Mouse (Mus musculus) T-helper 1 cell (primary cell): ENCODE results near the gene Kctd14.
"Not testable (repeated sequence)": the region's sequence is repeated elsewhere in the genome, so short reads cannot be mapped to it uniquely, and the experiment has no call there.

Source experiments
- in situ Hi-C: fragments of 300-600 bp; cut with MboI, MseI; formaldehyde crosslinking; loops from one replicate; pipeline ENCODE4 v1.15.1; 2025; ENCODE audit warnings: high pct_unique_total_duplicates

Gene Kctd14

DNA sequence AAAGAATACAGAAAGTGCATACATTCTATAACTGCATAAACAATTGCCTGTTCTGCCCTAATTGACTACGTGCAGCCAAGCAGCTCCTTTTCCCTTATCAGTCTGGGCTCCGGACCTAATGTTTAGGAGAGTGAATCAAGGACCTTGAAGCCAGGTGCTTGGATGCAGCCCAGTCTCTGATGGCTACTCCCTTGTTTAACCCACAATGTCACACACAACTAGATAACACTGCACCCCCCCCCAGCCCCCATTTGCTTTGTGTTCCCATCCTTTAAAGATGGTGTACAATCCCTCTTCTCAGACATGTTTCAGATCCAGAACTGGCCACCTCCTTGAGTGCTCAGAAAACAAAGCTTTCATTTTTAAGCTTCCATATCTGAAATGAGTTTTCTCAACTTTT lies at the start of gene Kctd14:
Gene Kctd14 (plus strand): TSS at position 301 of the 400 bp plus-strand sequence.
- in situ Hi-C loops, result not testable (repeated sequence)

DNA sequence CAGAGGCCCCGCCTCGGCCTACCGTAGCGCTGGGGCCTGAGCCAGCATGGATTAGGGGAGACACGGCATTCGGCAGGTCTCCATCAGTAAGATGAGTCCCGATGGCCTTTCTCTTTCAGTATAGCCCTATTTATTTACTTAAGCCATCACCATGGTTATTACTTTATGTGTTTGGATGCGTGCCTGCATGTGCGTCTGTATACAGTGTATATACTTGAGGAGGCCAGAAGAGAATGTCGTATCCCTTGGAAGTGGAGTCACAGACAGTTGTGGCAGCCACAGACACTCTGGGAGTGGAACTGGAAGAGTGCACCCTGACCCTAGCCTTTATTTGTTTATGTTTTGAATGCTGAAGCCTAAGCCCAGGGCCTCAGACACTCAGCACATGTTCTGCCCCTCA lies 44.0 kb upstream of the Kctd14 start:
- in situ Hi-C loops, result loop anchor here (25.0 kb wide), 1 partner anchor 280 kb away; the partner anchor contains the start of gene Clns1a

DNA sequence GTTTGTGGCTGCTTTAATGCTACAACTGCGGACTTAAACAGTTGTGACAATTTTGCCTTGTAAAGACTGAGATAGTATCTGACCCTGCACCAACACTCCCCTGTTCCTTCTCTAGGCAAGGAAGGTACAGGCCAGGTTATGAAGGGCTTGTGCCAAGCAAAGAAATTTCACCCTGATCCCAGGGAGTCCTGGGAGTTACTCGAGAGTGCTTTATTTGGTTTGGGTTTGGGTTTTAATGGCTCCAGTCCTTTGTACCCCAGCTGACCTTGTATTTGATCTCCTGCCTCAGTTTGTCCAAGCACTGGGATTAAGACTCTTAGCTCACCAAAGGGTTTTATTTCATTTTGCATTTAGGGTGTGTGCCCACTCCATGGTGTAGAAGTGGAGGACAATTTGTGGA lies 40.0 kb upstream of the Kctd14 start:
- in situ Hi-C loops, result loop anchor here (25.0 kb wide), 1 partner anchor 276 kb away; the partner anchor contains the start of gene Clns1a

DNA sequence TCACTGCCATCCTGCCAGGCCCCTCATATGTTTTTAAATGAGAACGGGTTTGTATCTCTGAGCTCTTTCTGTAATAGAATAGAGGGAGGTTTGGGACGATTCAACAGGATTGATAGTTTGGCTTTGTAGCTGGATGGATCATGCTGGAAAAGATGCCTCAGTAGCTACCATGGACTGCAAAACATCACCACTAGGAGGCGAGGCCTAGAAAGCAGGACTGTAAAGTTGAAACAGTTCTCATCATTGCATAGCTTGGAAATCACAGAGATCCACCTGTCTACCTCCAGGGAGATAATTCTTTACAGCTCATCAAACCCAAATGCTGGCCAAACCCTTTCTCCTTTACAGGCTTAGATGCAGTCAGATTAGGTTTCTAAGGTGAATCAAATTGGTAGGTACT lies 39.5 kb upstream of the Kctd14 start:
- in situ Hi-C loops, result loop anchor here (25.0 kb wide), 1 partner anchor 276 kb away; the partner anchor contains the start of gene Clns1a

DNA sequence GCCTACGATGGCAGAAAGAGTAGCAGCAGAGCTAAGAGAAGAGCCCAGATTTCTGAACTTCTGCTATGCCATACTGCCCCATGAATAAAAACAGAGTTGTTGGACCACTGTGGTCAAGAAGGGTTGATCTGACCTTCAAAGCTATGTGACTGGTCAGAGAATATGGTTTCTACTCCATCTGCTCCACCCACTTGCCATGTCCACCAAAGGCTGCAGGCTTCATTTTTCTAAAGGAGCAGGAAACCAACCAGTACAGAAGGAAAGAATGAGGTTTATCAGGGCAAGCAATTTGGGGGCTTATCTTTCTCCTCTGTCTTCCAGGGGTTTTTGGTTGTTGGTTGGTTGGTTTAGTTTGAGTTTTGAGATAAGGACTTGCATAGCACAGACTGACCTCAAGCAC lies 37.1 kb upstream of the Kctd14 start:
- in situ Hi-C loops, result loop anchor here (25.0 kb wide), 1 partner anchor 273 kb away; the partner anchor contains the start of gene Clns1a

DNA sequence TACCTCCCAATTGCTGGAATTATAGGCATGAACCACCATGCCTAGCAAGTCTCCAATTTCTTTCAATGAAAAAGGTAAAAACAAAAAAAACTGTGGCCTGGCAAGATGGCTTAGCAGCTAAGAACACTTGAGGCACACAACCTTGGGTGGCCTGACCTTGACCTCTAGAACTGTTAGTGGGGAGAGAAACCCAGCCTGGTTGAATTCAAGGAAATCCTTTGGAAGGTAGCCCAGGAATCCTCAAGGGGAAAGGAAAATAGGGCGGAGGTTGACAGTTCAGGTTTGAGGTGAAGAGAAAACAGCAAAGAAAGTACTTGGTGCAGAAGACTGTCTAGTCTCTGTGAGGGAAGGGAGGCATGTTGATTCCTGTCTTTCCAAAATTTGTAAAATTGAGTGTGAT lies 36.7 kb upstream of the Kctd14 start:
- in situ Hi-C loops, result loop anchor here (25.0 kb wide), 1 partner anchor 273 kb away; the partner anchor contains the start of gene Clns1a

DNA sequence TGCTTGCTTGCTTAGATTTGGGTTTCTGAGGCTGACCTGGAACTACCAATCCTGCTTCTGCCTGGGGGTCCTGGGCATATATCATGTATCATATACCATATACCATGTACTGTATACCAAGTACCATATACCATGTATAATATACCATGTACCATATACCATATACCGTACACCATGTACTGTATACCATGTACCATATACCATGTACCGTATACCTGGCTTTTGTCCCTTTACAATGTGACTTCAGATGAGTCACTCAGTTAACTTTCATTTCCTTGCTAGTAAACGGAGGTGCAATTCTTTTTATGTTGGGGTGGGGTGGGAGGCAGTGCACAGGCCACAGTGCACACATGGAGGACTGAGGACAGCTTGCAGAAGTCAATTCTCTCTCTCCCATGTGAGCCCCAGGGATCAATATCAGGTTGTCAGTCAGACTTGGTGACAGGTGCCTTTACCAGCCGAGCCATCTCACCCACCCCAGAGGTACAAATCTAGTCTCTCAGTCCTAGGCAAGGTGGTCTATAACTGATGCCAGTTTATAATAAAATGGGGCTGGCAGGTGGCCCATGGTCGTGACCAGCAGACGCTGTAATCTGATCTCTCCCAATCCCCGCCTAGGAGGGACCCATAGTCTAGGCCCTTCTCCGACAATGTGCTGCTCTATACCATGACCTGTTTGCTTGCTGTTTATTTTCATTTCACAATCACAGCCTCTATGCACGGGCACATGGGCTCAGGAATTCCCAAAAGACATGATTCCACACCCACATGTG lies 36.0 kb upstream of the Kctd14 start:
- in situ Hi-C loops, result loop anchor here (25.0 kb wide), 1 partner anchor 272 kb away; the partner anchor contains the start of gene Clns1a

DNA sequence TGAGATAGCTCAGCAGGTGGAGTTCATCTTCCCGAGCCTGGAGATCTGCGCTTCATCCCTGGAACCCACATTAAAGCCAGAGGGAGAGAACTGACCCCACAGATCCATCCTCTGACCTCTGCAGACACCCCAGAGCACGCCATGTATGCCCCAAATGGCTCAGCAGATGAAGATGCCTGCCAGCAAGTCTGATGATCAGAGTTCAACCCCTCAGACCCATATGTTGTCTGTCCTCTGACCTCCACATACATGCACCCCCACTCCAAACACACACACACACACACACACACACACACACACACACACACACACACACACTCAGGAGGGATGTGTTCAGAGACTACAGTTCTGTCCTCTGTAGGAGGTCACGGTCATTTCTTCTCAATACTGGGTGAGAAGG lies 34.6 kb upstream of the Kctd14 start:
- in situ Hi-C loops, result loop anchor here (25.0 kb wide), 1 partner anchor 271 kb away; the partner anchor contains the start of gene Clns1a

DNA sequence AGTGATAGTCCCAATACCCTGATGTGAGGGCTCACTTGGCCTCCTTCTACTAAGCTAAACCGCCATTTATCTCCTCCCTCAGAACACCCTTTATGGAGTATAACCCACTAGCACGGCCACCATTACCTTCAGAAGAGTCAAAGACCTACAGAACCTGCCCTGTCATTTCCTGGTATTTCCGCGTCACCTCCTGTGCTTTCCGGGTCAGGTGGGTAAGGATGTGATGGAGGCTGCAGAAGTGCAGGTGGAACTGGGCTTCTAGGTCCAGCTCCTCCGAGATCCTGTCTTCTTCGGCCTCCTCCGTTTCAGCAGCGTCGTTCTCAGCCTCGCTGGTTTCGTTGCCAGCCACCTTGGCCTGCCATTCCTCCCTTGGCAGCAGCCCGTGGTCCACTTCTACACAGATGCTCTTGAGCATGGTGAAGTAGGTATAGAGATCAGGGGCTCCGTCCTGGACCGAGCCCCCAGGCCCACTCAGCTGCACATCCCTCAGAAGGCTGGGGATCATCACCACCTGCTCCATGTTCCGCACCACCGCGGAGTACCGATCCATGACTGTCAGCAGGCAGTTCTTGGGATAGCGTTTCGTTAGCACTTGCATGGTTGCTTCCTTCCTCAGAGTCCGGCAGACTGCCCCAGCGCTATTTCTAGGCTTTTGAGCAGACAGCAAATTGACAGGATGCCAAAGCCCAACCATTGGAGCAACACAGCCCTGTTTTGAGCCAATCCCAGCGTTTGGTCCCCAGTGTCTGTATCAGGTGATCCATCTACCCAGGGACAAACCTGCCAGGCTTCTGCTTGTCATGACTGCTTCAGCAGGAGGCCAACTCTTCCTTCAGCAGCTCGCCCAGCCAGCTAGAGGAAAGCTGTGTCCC lies 34.0 kb upstream of the Kctd14 start, which contains the start of gene Thrsp:
Gene Thrsp (minus strand): TSS at position 825 of the 872 bp plus-strand sequence.
- in situ Hi-C loops, result loop anchor here (25.0 kb wide), 1 partner anchor 270 kb away; the partner anchor contains the start of gene Clns1a

DNA sequence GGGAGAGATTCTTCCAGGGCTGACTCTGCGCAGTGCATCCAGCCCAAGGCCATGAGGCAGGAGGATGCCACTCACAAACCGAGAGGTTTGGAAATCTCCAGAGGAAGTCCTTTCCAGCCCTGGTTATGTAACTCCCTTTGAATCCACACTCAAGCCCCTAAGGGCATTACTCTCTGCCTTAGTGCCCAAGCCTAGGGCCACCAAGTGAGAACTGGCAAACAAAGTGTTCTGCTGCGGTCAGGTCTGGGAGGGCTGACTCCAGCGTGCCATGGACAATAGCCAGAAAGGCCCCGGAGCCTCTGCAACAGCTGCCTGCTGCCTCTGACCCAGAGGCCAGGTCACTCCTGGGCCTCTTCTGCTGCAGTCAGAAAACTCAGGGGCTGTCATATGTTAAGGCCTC lies 32.4 kb upstream of the Kctd14 start:
- in situ Hi-C loops, result loop anchor here (25.0 kb wide), 1 partner anchor 269 kb away; the partner anchor contains the start of gene Clns1a

DNA sequence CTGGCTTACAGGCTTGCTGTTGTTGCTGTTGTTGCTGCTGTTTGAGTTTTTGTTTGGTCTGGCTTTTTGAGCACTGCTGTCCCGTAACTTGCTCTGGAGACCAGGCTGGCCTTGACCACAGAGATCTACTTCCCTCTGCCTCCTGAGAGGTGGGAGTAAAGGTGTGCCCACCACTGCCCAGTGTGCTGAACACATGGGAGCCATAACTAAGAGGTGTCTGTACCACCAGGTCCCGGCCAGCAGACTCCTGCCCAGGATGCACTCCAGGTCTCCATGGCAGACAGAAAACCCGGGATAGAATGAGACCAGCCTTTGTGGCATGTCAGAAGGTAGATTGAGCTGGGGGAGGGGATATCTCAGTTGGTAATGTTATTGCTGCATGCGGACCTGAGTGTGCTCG lies 32.0 kb upstream of the Kctd14 start:
- in situ Hi-C loops, result loop anchor here (25.0 kb wide), 1 partner anchor 268 kb away; the partner anchor contains the start of gene Clns1a

DNA sequence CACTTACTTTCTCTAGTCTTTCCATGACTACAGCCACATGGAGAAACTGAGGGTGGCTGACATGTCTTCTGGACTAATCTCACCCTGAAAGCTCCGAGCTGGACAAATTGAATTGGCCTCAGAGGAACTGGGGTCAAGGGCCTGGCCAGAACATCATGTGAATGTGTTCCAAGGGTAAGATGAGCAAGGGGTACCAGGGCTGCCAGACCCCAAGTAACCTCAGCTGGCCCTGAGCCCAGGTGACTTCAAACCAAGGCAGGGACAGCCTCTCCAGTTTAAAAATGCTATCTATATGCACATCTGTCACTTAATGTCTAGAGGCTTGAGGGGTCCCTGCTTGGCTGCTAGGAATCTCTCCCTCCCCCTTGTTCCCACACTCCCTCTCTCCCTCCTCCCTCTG lies 30.7 kb upstream of the Kctd14 start:
- in situ Hi-C loops, result loop anchor here (10.0 to 25.0 kb wide), 2 partner anchors 267 to 314 kb away; partner anchors contain the start of genes Aqp11 and Clns1a

DNA sequence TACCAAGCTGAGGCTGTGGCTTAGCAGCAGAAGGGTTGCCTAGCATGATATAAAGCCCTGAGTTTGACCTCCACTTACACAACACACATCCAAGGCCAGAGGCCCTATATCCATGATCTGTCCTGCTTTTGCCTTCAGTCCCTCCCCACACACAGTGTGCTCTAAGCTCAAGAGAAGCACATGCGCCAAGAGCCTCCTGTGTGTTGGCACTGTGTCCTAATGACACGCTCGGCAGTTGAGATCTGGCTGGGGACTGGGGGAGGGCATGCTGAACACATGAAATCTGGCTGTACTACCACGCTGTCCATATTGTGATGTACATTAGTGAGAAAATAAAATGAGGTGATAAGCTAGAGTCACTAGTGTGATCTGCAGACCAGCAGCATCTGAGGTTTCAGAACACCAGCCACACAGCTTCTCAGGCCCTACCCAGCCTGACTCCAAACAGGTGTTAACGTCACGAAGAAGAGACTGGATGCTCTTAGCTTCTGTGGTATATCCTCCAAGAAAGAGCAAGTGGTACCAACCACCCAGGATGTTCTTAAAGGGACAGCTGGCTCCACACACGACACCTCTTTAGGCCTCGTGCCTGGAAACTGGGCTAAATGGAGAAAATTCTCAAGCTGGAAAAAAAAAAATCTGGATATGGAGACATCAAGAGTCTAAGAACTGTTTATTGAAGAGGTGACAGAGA lies 30.0 kb upstream of the Kctd14 start:
- in situ Hi-C loops, result loop anchor here (10.0 to 25.0 kb wide), 2 partner anchors 266 to 314 kb away; partner anchors contain the start of genes Aqp11 and Clns1a

DNA sequence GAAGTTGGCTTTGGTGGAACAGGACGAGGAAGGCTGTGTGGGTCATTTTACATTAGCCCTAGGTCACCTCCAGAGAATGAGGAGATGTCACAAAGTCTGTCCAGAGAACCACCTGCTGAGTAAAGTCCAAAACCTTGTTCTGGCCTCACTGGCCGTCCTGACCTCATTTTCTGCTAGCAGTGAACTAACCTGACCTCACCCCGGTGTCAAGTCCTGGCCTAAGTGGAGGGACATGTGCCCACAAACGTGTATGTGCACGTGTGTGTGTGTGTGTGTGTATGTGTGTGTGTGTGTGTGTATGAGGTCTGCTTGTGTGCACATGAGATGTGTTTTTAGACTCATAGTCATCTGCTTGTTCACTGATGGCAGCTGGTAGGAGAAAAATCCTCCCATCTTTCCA lies 27.4 kb upstream of the Kctd14 start:
- in situ Hi-C loops, result loop anchor here (10.0 to 25.0 kb wide), 2 partner anchors 264 to 311 kb away; partner anchors contain the start of genes Aqp11 and Clns1a

DNA sequence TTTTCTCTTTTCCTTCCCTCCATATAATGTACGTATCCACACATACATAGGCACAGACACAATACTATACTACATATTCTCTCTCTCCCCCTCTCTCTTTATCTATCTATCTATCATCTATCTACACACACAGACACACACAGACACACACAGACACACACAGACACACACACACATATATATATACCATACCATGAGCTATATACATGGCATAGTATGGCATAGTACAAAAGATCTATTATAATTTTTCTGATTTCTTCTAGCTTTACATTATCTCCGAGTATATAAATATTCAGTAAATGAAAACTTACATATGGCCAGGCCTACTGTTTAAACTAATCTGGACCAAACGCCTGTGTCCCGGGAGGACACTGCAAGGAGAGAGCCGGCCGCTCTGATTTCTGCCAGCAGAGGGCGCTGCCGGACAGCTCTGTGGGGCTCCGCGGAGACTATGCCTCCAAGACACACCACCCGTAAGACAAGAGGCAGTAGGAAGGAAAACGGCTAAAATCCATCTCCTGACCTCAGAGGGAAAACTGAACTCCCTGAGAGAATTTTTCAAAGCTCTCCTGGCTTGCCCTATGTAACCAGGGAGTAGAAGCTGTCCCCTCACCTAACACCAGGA lies 26.4 kb upstream of the Kctd14 start:
- in situ Hi-C loops, result loop anchor here (5.0 to 25.0 kb wide), 3 partner anchors 43 to 310 kb away; partner anchors contain the start of genes Aqp11 and Clns1a

DNA sequence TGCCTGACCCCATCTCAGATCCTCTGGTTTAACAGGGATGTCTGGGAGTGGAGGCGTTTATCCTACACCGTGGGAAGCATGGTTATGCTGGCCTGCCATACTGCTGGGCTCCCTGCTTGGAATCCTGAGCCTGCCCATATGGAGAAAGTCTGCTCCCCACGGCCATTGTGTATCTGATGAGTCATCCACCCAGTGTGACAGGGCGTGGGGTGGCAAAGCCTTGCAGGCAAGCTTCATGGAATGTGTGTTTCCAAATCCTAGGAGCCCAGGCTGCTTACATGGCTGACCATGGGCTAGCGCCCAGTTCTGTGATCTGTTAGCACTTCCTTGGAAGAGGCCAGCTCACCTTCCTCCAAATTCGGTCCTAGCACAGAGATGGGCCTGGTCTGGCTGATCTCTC lies 24.6 kb upstream of the Kctd14 start:
- in situ Hi-C loops, result loop anchor here (5.0 to 10.0 kb wide), 2 partner anchors 41 to 308 kb away; partner anchors contain the start of gene Aqp11

DNA sequence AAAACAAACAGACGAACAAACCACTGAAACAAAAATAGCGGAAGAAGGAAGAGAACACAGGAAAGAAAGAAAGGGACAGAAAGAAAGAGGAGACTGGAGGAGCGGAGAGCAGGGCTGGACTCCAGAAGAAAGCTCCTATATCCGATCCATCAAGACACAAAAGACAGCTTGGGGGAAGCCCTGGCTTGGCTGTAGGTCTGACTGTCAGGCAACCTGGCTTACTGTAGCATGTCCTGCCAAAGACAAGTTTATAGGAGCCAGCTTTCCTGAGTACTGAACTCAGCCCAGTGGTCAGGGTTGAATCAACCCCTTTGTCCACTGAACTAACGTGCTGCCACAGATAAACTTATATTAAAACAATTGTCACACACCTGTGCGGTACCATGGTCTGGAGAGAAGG lies 23.8 kb upstream of the Kctd14 start:
- in situ Hi-C loops, result loop anchor here (5.0 to 10.0 kb wide), 2 partner anchors 40 to 308 kb away; partner anchors contain the start of gene Aqp11

DNA sequence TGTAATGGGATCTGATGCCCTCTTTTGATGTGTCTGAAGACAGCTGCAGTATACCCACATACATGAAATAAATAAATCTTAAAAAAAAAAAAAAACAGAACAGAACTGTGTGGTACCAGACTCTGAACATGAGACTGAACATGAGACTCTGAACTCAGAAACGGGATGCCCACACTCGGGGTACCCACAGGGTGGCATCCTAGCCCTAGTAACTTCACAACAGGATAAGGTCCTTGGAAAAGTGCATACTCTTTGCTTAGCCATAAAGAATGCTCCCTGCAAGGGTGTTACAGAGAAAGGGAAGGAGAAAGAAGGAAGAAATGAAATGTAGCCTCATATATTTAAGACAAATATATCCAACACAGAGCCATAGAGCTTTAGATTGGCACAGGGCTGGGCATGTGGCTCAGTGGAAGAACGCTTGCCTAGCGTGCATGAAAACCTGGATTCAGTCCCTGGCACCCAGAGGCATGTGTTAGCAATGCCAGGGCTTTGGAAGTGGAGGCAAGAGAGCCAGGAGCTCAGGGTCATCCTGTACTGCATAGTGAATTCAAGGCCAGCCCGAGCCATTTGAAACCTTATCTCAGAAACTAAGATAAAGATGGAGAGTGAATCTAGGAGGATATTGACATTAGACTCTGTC lies 23.2 kb upstream of the Kctd14 start:
- in situ Hi-C loops, result loop anchor here (5.0 to 10.0 kb wide), 2 partner anchors 39 to 307 kb away; partner anchors contain the start of gene Aqp11

DNA sequence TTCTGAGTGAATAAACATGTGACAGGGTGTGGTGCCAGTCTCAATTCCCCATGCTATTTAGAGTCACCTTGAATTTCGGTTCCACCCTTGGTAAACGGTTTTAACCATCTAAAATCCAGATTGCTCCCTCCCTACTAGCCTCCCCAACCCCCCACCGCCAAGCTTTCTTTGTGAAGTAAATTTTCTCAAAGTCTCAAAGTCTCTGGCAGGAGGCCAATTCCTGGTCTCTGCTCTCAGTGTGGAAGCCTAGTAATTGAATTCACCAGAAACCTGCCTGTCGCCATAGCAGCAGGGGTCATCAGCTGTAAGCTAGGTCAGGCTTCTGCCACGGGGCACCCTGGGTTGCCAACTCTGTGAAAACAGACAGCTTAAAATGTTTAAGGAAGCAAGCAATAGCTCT lies 21.4 kb upstream of the Kctd14 start:
- in situ Hi-C loops, result loop anchor here (5.0 to 10.0 kb wide), 2 partner anchors 38 to 305 kb away; partner anchors contain the start of gene Aqp11
